ENCODE assay signal across 9 mouse cellular contexts in genomic region chr6:112943596-112944245, GRCm38 (mm10). TPM values are rescaled to one million over a fixed set of nuclear protein-coding genes. Genes with fewer than 3 reads are reported as not detected.
DNase-seq lines count a peak whose midpoint lies in the region; ATAC-seq and TF ChIP-seq lines count a peak whose summit lies in the region.
"Had no signal": no experiment of that assay in that cellular context is flagged by ENCODE, and none has a peak within 500 bp of the region (broad histone marks: within the 10 kb centered on the region; RNA-seq: fewer than 3 reads in every experiment).

No protein-coding gene starts in this region.

- no peaks in the 10 kb centered on the region for H3K9me3 ChIP-seq in forebrain, embryonic 15.5 days
- no peaks in the 10 kb centered on the region for H3K9me3 ChIP-seq in midbrain, embryonic 16.5 days (replicated peaks; ENCODE audit: control insufficient read depth, low read length, poor library complexity, severe bottlenecking)
- H3K9me3 ChIP-seq in kidney, embryonic 15.5 days (replicated peaks): 0 out of 2 replicates have a peak, but pooled peaks cover under 1% of the 10 kb centered on the region
- no peaks in the 10 kb centered on the region for H3K9me3 ChIP-seq in lung, postnatal 0 days (ENCODE audit: low read length)
- H3K9me3 ChIP-seq: limb, embryonic 12.5 days had no signal

- peaks cover 31% of the 10 kb centered on the region for H3K4me1 ChIP-seq in cerebellum, adult 2 months (ENCODE audit: control insufficient read depth, insufficient read depth, low read length)
- H3K4me1 ChIP-seq in forebrain, embryonic 15.5 days: peaks cover 56% of the 10 kb centered on the region
- peaks cover 50% of the 10 kb centered on the region for H3K4me1 ChIP-seq in midbrain, embryonic 16.5 days (ENCODE audit: control insufficient read depth, insufficient read depth, low read length)
- peaks cover 29% of the 10 kb centered on the region for H3K4me1 ChIP-seq in kidney, embryonic 15.5 days
- 0 out of 2 replicates have a peak, but pooled peaks cover 3% of the 10 kb centered on the region for H3K4me1 ChIP-seq in lung, postnatal 0 days (ENCODE audit: insufficient read depth, low read depth, low read length)

- peak overlapping the region; percentile 29; the same call in 1 of the 2 replicates for H3K27ac ChIP-seq in cerebellum, adult 2 months (ENCODE audit: insufficient read depth, low read length)
- peak overlapping the region; percentile 89 for H3K27ac ChIP-seq in forebrain, embryonic 15.5 days (replicated peaks)
- peak overlapping the region; percentile 47 for H3K27ac ChIP-seq in midbrain, embryonic 16.5 days (ENCODE audit: low read length)
- H3K27ac ChIP-seq in kidney, embryonic 15.5 days: no peak overlapping the region
- no peak overlapping the region for H3K27ac ChIP-seq in lung, postnatal 0 days (ENCODE audit: low read length)
- H3K27ac ChIP-seq: limb, embryonic 12.5 days had no signal

- H3K27me3 ChIP-seq in cerebellum, adult 2 months (ENCODE audit: control insufficient read depth, insufficient read depth, low read length): no peaks in the 10 kb centered on the region
- no peaks in the 10 kb centered on the region for H3K27me3 ChIP-seq in forebrain, embryonic 15.5 days
- H3K27me3 ChIP-seq in midbrain, embryonic 16.5 days (ENCODE audit: control insufficient read depth, insufficient read depth, low read depth, low read length): no peaks in the 10 kb centered on the region
- H3K27me3 ChIP-seq in kidney, embryonic 15.5 days: no peaks in the 10 kb centered on the region
- H3K27me3 ChIP-seq in lung, postnatal 0 days (replicated peaks; ENCODE audit: insufficient read depth, low read length): no peaks in the 10 kb centered on the region
- H3K27me3 ChIP-seq: limb, embryonic 12.5 days had no signal

- peak; percentile 70 to 79 for DNase-seq in adrenal gland, adult (ENCODE audit: inconsistent age in 2 of 2, low spot score in 1 of 2)
- no peak for DNase-seq in adrenal gland, postnatal 4 days (ENCODE audit: low spot score in 2 of 2)
- peak; percentile 78 to 86 for DNase-seq in cerebellum, adult 2 months
- DNase-seq in lung, postnatal 0 days (ENCODE audit: low spot score): no peak

- no peak for TF ChIP-seq EP300 in lung, postnatal 0 days (IDR thresholded peaks at IDR 0.05)

- peak overlapping the region; percentile 72 for H3K4me2 ChIP-seq in forebrain, embryonic 15.5 days (replicated peaks)
- H3K4me2 ChIP-seq in midbrain, embryonic 16.5 days (ENCODE audit: low read length): peak overlapping the region; percentile 73
- no peak overlapping the region for H3K4me2 ChIP-seq in kidney, embryonic 15.5 days
- H3K4me2 ChIP-seq in lung, postnatal 0 days (replicated peaks; ENCODE audit: low read depth, low read length): no peak overlapping the region

- WGBS in cerebellum, adult 2 months: 11% methylated on average over 9 of the region's 9 CpGs
- WGBS in forebrain, embryonic 15.5 days: 38% methylated on average over 9 of the region's 9 CpGs
- 19% methylated on average over 9 of the region's 9 CpGs for WGBS in midbrain, embryonic 16.5 days
- 86% methylated on average over 9 of the region's 9 CpGs for WGBS in kidney, embryonic 15.5 days
- 82% methylated on average over 9 of the region's 9 CpGs for WGBS in lung, postnatal 0 days

- peak overlapping the region; percentile 46 for H3K4me3 ChIP-seq in cerebellum, adult 2 months (replicated peaks; ENCODE audit: insufficient read depth, low read depth, low read length)
- peak overlapping the region; percentile 76 for H3K4me3 ChIP-seq in forebrain, embryonic 15.5 days
- H3K4me3 ChIP-seq in midbrain, embryonic 16.5 days (ENCODE audit: low read depth, low read length): peak overlapping the region; percentile 68
- H3K4me3 ChIP-seq in kidney, embryonic 15.5 days (replicated peaks): no peak overlapping the region
- H3K4me3 ChIP-seq in lung, postnatal 0 days (ENCODE audit: low read depth, low read length): no peak overlapping the region
- H3K4me3 ChIP-seq: limb, embryonic 12.5 days had no signal

- no peak overlapping the region for H3K9ac ChIP-seq in forebrain, embryonic 15.5 days (replicated peaks)
- H3K9ac ChIP-seq in midbrain, embryonic 16.5 days (ENCODE audit: low read depth, low read length): peak overlapping the region; percentile 36; the same call in 1 of the 2 replicates
- no peak overlapping the region for H3K9ac ChIP-seq in kidney, embryonic 15.5 days
- no peak overlapping the region for H3K9ac ChIP-seq in lung, postnatal 0 days (replicated peaks; ENCODE audit: low read depth)
- H3K9ac ChIP-seq: limb, embryonic 12.5 days had no signal

- no peak for TF ChIP-seq CTCF in cerebellum, adult 2 months (IDR thresholded peaks at IDR 0.05; ENCODE audit: borderline replicate concordance, insufficient read depth, low read depth, low read length)
- no peak for TF ChIP-seq CTCF in lung, postnatal 0 days (IDR thresholded peaks at IDR 0.05)

- peaks cover 5% of the 10 kb centered on the region; the same call in 1 of the 2 replicates for H3K36me3 ChIP-seq in forebrain, embryonic 15.5 days
- H3K36me3 ChIP-seq in midbrain, embryonic 16.5 days (ENCODE audit: control insufficient read depth, insufficient read depth, low read length): no peaks in the 10 kb centered on the region; the same call in 1 of the 2 replicates
- no peaks in the 10 kb centered on the region for H3K36me3 ChIP-seq in kidney, embryonic 15.5 days
- H3K36me3 ChIP-seq in lung, postnatal 0 days (ENCODE audit: insufficient read depth, low read length): no peaks in the 10 kb centered on the region

- ATAC-seq in forebrain, embryonic 15.5 days (replicated peaks): peak; percentile 12; the same call in 1 of the 2 replicates
- no peak for ATAC-seq in midbrain, embryonic 16.5 days
- no peak for ATAC-seq in CD4-positive, CD25-positive, alpha-beta regulatory T cell, adult 4 months
- no peak for ATAC-seq in kidney, embryonic 15.5 days (replicated peaks; ENCODE audit: low FRiP score)
- no peak for ATAC-seq in lung, postnatal 0 days

- no peak for TF ChIP-seq POLR2A in cerebellum, adult 2 months (IDR thresholded peaks at IDR 0.05; ENCODE audit: borderline replicate concordance, insufficient read depth, low read length)

RNA-seq across cellular contexts. Expression of gene Srgap3, which starts 3.3 kb away (rescaled TPM):
- total RNA-seq in adrenal gland, postnatal 4 days (2021): 10 to 100 TPM; 25.8 to 27.8 TPM
- 99.2 and 101 TPM in 2 replicates for polyA plus RNA-seq in cerebellum, adult 2 months (2012; rRNA removed)
- 33.7 and 34.0 TPM in 2 replicates for polyA plus RNA-seq in forebrain, embryonic 15.5 days (2015; fragmentation: Nextera tagmentation; extraction: Ambion mirVana)
- polyA plus RNA-seq in midbrain, embryonic 16.5 days (2015; fragmentation: Nextera tagmentation; extraction: Ambion mirVana): 37.4 and 38.6 TPM in 2 replicates
- polyA plus RNA-seq in CD4-positive, CD25-positive, alpha-beta regulatory T cell, adult 4 months (2017; shearing (Covaris generic)): under 1 TPM; 0.44 to 0.67 TPM
- polyA plus RNA-seq in kidney, embryonic 15.5 days (2015; fragmentation: Nextera tagmentation; extraction: Ambion mirVana): 4.9 and 5.1 TPM in 2 replicates
- 0.30 and 0.35 TPM in 2 replicates for polyA plus RNA-seq in lung, postnatal 0 days (2015; fragmentation: Nextera tagmentation; extraction: Ambion mirVana)

Comparison
In these comparisons a context has a peak if more than half of its experiments do, and no peak if none do; other contexts are left out.
1. DNase-seq: peak in adrenal gland, adult (2 of 2) and cerebellum, adult 2 months (2 of 2); none in adrenal gland, postnatal 4 days (0 of 2) and lung, postnatal 0 days (single experiment).
2. H3K27ac ChIP-seq: peak in cerebellum, adult 2 months (single experiment), forebrain, embryonic 15.5 days (single experiment) and midbrain, embryonic 16.5 days (single experiment); none in kidney, embryonic 15.5 days (single experiment) and lung, postnatal 0 days (single experiment).
3. H3K4me3 ChIP-seq: peak in cerebellum, adult 2 months (single experiment), forebrain, embryonic 15.5 days (single experiment) and midbrain, embryonic 16.5 days (single experiment); none in kidney, embryonic 15.5 days (single experiment) and lung, postnatal 0 days (single experiment).
4. H3K4me2 ChIP-seq: peak in forebrain, embryonic 15.5 days (single experiment) and midbrain, embryonic 16.5 days (single experiment); none in kidney, embryonic 15.5 days (single experiment) and lung, postnatal 0 days (single experiment).